Mouse (Mus musculus) olfactory bulb, adult 2 months (tissue): ENCODE data around the gene Mia.

ENCODE experiments used
- CTCF ChIP-seq: fragments of 200-500 bp; IDR thresholded peaks from 2 replicates; pipeline ENCODE4 v1.5.1; 2012; ENCODE audit warnings: low read depth, mild to moderate bottlenecking, low read length, moderate library complexity; ENCODE audit not compliant: insufficient read depth
- POLR2A ChIP-seq: fragments of 200-500 bp; IDR thresholded peaks from 2 replicates; pipeline ENCODE4 v1.6.1; 2012; ENCODE audit warnings: mild to moderate bottlenecking, low read depth, low read length, moderate library complexity; ENCODE audit not compliant: insufficient read depth

DNA sequence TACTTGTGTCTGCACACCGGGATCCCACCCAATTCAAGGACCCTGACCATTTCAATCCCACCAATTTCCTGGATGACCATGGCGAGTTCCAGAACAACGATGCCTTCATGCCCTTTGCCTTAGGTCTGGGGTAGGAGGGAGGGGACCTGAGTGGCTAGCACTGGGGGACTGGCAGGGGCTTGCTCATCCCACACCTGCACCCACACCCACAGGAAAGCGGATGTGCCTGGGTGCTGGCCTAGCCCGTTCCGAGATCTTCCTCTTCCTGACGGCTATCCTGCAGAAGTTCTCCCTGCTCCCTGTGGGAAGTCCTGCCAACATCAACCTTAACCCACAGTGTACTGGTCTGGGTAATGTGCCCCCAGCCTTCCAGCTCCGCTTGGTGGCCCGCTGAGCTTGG is 22.8 kb downstream of the Mia start:
- TF ChIP-seq CTCF, result no peak
- no peak for TF ChIP-seq POLR2A
